Mouse (Mus musculus) spleen, adult 12 weeks (tissue): Measurements from ENCODE around the gene Traf4.
"Not testable (repeated sequence)": the region's sequence is repeated elsewhere in the genome, so short reads cannot be mapped to it uniquely, and the experiment has no call there.

Experiments used
- DNase-seq: peaks from one replicate; pipeline ENCODE4 v3.0.0; 2022; ENCODE audit warnings: low spot score

Traf4 gene

GRCm38 (mm10) chr11:78164924-78165760 is at the start of gene Traf4:
Gene Traf4, minus strand, starts transcription at chr11:78165589.
- DNase-seq, result peak; percentile 78

- no peak for DNase-seq
Measured at GRCm38 (mm10) chr11:78213086-78213817, 47.9 kb upstream of the Traf4 start.

GRCm38 (mm10) chr11:78211513-78211912 is 46.1 kb upstream of the Traf4 start:
- DNase-seq, result no peak

GRCm38 (mm10) chr11:78210615-78211014 is 45.2 kb upstream of the Traf4 start:
- no peak for DNase-seq

GRCm38 (mm10) chr11:78209886-78210285 is 44.5 kb upstream of the Traf4 start:
- DNase-seq, result no peak

- no peak for DNase-seq
Measured at GRCm38 (mm10) chr11:78207190-78207589, 41.8 kb upstream of the Traf4 start.

- DNase-seq, result no peak
Measured at GRCm38 (mm10) chr11:78205361-78206206, 40.2 kb upstream of the Traf4 start.

GRCm38 (mm10) chr11:78204287-78204686 is 38.9 kb upstream of the Traf4 start:
- DNase-seq, result no peak

GRCm38 (mm10) chr11:78202372-78202771 is 37.0 kb upstream of the Traf4 start:
- DNase-seq, result no peak

- DNase-seq, result no peak
Measured at GRCm38 (mm10) chr11:78195101-78195863, 29.9 kb upstream of the Traf4 start.

- DNase-seq, result peak; percentile 69
Measured at GRCm38 (mm10) chr11:78194411-78195100, 29.2 kb upstream of the Traf4 start.

GRCm38 (mm10) chr11:78193113-78193512 is 27.7 kb upstream of the Traf4 start, which contains the start of gene Proca1:
Gene Proca1, plus strand, starts transcription at chr11:78193392.
- DNase-seq, result no peak

- DNase-seq, result no peak
Measured at GRCm38 (mm10) chr11:78190041-78190440, 24.7 kb upstream of the Traf4 start.

GRCm38 (mm10) chr11:78189234-78190040 is 24.0 kb upstream of the Traf4 start:
- DNase-seq, result no peak

GRCm38 (mm10) chr11:78188331-78189233 is 23.2 kb upstream of the Traf4 start, which contains the start of gene Rab34:
Gene Rab34, plus strand, starts transcription at chr11:78188430.
- no peak for DNase-seq

GRCm38 (mm10) chr11:78184702-78185101 is 19.3 kb upstream of the Traf4 start:
- DNase-seq, result not testable (repeated sequence)

- DNase-seq, result no peak
Measured at GRCm38 (mm10) chr11:78183884-78184514, 18.6 kb upstream of the Traf4 start.
